Mouse (Mus musculus): ENCODE data around the gene Nudt7. TPM values are rescaled to one million over a fixed set of nuclear protein-coding genes. Genes with fewer than 3 reads are reported as not detected.

Nudt7 gene
- total RNA-seq, 4 experiments from 2014 or later: 39.7 to 69.5 (median 52.6) TPM

- no peak for DNase-seq
These were observed 10.4 kb downstream of the Nudt7 start for GRCm38 (mm10) chr8:114143645-114144290.

GRCm38 (mm10) chr8:114153311-114154045 lies 20.1 kb downstream of the Nudt7 start:
- no peak for DNase-seq

GRCm38 (mm10) chr8:114158586-114158985 lies 25.2 kb downstream of the Nudt7 start:
- no peak for DNase-seq

- DNase-seq: no peak
These were observed 26.3 kb downstream of the Nudt7 start for GRCm38 (mm10) chr8:114159666-114160065.

GRCm38 (mm10) chr8:114163871-114164270 lies 30.5 kb downstream of the Nudt7 start:
- DNase-seq: no peak

GRCm38 (mm10) chr8:114164444-114165096 lies 31.2 kb downstream of the Nudt7 start:
- no peak for DNase-seq

GRCm38 (mm10) chr8:114165741-114166140 lies 32.4 kb downstream of the Nudt7 start:
- DNase-seq: no peak

- no peak for DNase-seq
These were observed 43.4 kb downstream of the Nudt7 start for GRCm38 (mm10) chr8:114176721-114177120.

- DNase-seq: no peak
These were observed 60.0 kb downstream of the Nudt7 start for GRCm38 (mm10) chr8:114193334-114193733.

GRCm38 (mm10) chr8:114198990-114199389 lies 65.6 kb downstream of the Nudt7 start:
- DNase-seq: no peak

Other genes starting within 250 kb of the Nudt7 start
- gene Vat1l, start 72.1 kb downstream of the Nudt7 start, total RNA-seq (2022): 10 to 100 TPM; 13.5 to 25.7 (median 16.8) TPM

All from adrenal gland, adult 8-10 months (tissue).